Mouse (Mus musculus): ENCODE measurements around the gene Parp1. TPM values are rescaled to one million over a fixed set of nuclear protein-coding genes. Genes with fewer than 3 reads are reported as not detected.
A peak's percentile ranks its signal among the peaks of the same experiment; 100 is the strongest.
"Not testable (repeated sequence)": the region's sequence is repeated elsewhere in the genome, so short reads cannot be mapped to it uniquely, and the experiment has no call there.

Gene Parp1
- polyA plus RNA-seq, 1 experiment from 2014 or later: 278 TPM

DNA sequence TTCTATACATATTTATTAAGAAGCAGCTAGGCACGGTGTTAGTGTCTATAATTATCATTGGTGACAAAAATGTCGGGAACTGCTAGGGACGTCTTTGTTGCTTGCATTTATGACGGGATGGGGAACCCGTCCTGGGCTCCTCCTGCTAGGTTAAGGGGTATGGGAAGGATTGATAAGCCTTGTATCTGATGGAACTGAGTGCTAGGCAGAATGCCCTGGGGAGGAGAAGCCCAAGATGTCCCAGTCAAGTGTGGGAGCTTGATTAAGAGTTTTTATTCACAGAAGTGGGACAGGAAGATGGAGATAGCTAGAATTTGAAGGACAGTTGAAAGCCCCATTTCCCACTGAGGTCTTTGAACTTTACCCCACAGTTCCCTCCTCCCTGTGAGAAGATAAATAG, 1.5 kb downstream of the Parp1 start:
- H3K27ac ChIP-seq: no peak overlapping the region
- WGBS: 16% methylated on average over 5 of the region's 5 CpGs
- no peaks in the 10 kb centered on the region for H3K9me3 ChIP-seq (replicated peaks)

DNA sequence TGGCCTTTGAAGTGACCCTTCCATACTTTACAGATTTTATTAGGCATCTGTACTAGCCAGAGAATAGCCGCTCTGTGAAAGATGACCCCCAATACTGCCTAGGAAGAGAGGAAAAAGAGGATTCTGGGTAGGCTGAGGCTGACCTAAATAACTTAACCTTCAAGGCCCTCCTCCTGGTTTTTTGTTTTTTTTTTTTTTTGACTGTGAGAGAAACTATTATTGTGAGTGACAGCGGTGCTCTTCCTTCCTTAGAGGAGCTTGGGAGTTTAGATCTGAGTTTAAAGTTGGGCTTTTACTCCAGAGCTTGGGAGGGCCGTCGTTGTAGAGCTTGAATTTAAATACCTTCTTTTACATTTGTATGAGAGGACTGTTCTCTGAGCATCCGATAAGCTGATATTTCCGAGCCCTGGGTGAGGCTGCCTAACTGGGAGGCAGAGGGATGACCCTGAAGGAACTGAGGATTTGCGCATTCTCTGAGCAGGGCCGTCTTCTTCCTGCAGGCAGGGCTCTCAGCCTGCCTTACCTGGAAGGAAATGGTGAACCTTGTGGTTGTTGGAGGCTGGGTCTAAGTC, 2.4 kb downstream of the Parp1 start:
- 76% methylated on average over 8 of the region's 8 CpGs for WGBS
- H3K9me3 ChIP-seq (replicated peaks): no peaks in the 10 kb centered on the region
- H3K27ac ChIP-seq: no peak overlapping the region
- DNase-seq (ENCODE audit: low spot score): no peak
- H3K36me3 ChIP-seq: peaks cover 53% of the 10 kb centered on the region
- peak overlapping the region; percentile 86; the same call in 1 of the 2 replicates for H3K4me3 ChIP-seq
- peaks cover 18% of the 10 kb centered on the region for H3K4me1 ChIP-seq
- H3K27me3 ChIP-seq (ENCODE audit: low read depth, poor library complexity, severe bottlenecking): no peaks in the 10 kb centered on the region

More for the DNA sequence above, 1.5 kb downstream of the Parp1 start:
- H3K4me1 ChIP-seq: peaks cover 18% of the 10 kb centered on the region
- no peaks in the 10 kb centered on the region for H3K27me3 ChIP-seq (ENCODE audit: low read depth, poor library complexity, severe bottlenecking)
- H3K4me3 ChIP-seq: peak overlapping the region; percentile 86
- no peak for DNase-seq (ENCODE audit: low spot score)
- peaks cover 45% of the 10 kb centered on the region for H3K36me3 ChIP-seq

DNA sequence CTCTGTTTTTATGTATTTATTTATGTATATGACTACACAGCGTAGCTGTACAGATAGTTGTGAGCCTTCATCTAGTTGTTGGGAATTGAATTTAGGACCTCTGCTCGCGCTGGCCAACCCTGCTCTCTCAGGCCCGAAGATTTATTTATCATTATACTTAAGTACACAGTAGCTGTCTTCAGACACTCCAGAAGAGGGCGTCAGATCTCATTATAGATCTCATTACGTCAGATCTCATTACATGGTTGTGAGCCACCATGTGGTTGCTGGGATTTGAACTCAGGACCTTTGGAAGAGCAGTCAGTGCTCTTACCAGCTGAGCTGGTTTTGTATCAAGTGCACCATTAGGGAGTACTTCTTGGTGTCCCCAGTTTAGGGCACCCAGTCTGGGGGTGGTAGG, 3.0 kb downstream of the Parp1 start:
- 84% methylated on average over 6 of the region's 6 CpGs for WGBS
- not testable (repeated sequence) for H3K4me3 ChIP-seq; H3K27ac ChIP-seq; DNase-seq (ENCODE audit: low spot score); H3K9me3 ChIP-seq (replicated peaks); H3K27me3 ChIP-seq (ENCODE audit: low read depth, poor library complexity, severe bottlenecking)
- Histone ChIP-seq H3K4me1 (peaks cover 18% of the 10 kb centered on the region), H3K36me3 (peaks cover 60% of the 10 kb centered on the region)

DNA sequence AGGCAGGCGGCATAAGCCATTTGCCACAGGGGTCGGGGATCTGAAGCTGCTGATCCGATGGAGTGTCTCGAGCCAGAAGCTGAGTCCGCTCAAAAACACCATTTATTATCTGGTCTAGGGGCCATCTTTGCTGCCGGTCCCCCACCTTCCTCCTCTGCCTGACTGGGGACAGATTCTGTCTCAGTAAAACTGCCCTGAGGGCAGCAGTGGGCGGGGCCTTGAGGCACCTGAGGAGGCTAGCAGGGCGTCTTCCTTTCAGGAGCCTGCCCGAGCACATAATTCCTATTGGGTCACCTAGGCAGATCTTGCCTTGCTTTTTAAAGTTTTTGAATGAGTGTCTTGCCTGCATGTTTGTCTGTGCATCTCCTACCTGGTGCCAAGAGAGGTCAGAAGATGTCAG, 3.4 kb downstream of the Parp1 start:
- 89% methylated on average over 9 of the region's 9 CpGs for WGBS
- Histone ChIP-seq H3K27me3 (ENCODE audit: low read depth, poor library complexity, severe bottlenecking) (no peaks in the 10 kb centered on the region), H3K27ac (no peak overlapping the region), H3K36me3 (peaks cover 64% of the 10 kb centered on the region), H3K4me3 (no peak overlapping the region), H3K4me1 (peaks cover 18% of the 10 kb centered on the region), H3K9me3 (replicated peaks) (no peaks in the 10 kb centered on the region)
- DNase-seq (ENCODE audit: low spot score): no peak

DNA sequence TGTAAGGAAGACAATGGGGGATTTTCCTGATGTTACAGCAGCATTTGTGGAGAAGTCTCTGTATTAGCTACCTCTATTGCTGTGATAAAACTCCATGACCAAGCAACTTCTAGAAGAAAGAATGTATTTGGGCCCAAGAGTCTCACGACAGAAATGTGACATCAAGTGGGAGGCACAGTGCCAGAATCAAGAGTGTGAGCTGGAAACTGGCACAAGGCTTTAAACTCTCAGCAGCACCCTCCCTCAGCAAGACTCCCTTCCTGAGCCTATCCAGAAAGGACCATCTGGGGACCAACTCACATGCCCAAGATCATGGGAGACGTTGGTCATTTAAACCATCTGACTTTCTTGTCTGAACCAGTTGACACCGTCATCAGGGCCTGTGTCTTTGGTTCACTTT, 7.8 kb downstream of the Parp1 start:
- no peak overlapping the region for H3K27ac ChIP-seq
- H3K27me3 ChIP-seq (ENCODE audit: low read depth, poor library complexity, severe bottlenecking): no peaks in the 10 kb centered on the region
- WGBS: 94% methylated on average over 3 of the region's 3 CpGs
- H3K4me3 ChIP-seq: no peak overlapping the region
- H3K4me1 ChIP-seq: 0 out of 2 replicates have a peak, but pooled peaks cover 4% of the 10 kb centered on the region
- no peaks in the 10 kb centered on the region for H3K9me3 ChIP-seq (replicated peaks)
- no peak for DNase-seq (ENCODE audit: low spot score)
- H3K36me3 ChIP-seq: peaks cover 99% of the 10 kb centered on the region

DNA sequence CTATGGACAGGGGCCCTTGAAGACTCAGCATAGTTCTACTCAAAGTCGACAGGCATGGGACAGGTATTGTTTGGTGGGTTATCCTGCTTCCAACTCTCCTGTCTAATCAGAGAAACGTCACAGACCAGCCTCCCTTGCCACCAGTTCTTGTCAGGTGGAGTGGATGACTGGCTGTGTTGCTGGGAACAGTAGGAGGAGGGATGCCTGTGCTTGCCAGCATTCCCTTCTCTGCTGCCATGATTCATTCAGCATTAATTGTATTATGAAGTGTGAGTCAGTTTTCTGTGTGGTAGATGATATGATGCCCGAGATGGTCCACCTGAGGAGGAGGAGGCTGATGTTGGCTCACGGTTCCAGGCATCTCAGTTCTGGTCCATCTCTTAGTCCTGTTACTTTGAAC, 9.1 kb downstream of the Parp1 start:
- no peak overlapping the region for H3K4me3 ChIP-seq
- H3K27me3 ChIP-seq (ENCODE audit: low read depth, poor library complexity, severe bottlenecking): no peaks in the 10 kb centered on the region
- WGBS: 89% methylated on average over 4 of the region's 4 CpGs
- no peak overlapping the region for H3K27ac ChIP-seq
- H3K4me1 ChIP-seq: no peaks in the 10 kb centered on the region
- no peaks in the 10 kb centered on the region for H3K9me3 ChIP-seq (replicated peaks)
- peaks cover 99% of the 10 kb centered on the region for H3K36me3 ChIP-seq
- no peak for DNase-seq (ENCODE audit: low spot score)

DNA sequence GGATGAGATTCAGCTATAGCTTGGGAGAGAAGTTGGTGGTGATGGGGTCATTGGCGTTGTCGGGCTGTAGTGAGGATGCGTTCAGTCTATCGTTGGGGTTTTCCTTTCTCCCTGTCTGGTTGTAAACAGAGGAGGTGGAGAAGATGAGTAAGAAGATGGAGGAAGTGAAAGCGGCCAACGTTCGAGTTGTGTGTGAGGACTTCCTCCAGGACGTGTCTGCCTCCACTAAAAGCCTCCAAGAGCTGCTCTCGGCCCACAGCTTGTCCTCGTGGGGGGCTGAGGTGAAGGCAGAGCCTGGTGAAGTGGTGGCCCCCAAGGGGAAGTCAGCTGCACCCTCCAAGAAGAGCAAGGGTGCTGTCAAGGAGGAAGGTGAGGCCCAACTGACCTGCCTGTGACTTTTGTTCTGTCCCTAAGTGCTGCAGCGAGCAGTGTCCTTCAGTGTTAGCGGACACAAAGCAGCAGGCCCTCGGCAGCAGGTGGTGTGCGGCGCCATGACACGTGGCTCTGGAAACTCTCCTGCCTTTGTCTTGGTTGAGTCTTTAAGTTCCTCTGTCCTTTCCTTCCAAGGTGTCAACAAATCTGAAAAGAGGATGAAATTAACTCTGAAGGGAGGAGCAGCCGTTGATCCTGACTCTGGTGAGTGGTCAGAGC, 19.2 kb downstream of the Parp1 start:
- H3K27me3 ChIP-seq (ENCODE audit: low read depth, poor library complexity, severe bottlenecking): no peaks in the 10 kb centered on the region
- WGBS: 93% methylated on average over 17 of the region's 17 CpGs
- no peaks in the 10 kb centered on the region for H3K4me1 ChIP-seq
- H3K36me3 ChIP-seq: peaks cover 100% of the 10 kb centered on the region
- no peak for DNase-seq (ENCODE audit: low spot score)
- no peak overlapping the region for H3K4me3 ChIP-seq
- no peaks in the 10 kb centered on the region for H3K9me3 ChIP-seq (replicated peaks)
- no peak overlapping the region for H3K27ac ChIP-seq

DNA sequence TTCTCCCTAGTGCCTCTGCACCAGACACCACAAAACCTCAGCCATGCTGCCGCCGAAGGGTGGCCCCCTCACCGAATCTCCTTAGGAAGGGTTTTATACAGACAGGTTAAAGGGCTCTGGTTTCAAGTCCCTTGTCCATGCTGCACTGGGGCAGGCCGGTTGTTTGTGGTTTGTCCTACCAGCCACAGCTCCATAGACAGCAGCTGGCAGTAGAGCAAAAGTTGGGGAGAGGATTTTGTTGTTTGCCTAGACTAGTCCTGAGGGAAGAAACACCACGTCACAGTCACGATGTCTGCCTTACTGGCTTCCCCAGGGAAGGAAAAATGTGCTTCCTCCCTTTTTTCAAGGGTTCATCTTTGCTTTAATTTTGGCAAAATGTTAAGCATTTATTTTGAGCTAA, 31.9 kb downstream of the Parp1 start:
- Histone ChIP-seq H3K4me1 (no peaks in the 10 kb centered on the region), H3K27me3 (ENCODE audit: low read depth, poor library complexity, severe bottlenecking) (no peaks in the 10 kb centered on the region), H3K27ac (no peak overlapping the region), H3K9me3 (replicated peaks) (no peaks in the 10 kb centered on the region), H3K36me3 (peaks cover 99% of the 10 kb centered on the region), H3K4me3 (no peak overlapping the region)
- 92% methylated on average over 6 of the region's 6 CpGs for WGBS
- no peak for DNase-seq (ENCODE audit: low spot score)

DNA sequence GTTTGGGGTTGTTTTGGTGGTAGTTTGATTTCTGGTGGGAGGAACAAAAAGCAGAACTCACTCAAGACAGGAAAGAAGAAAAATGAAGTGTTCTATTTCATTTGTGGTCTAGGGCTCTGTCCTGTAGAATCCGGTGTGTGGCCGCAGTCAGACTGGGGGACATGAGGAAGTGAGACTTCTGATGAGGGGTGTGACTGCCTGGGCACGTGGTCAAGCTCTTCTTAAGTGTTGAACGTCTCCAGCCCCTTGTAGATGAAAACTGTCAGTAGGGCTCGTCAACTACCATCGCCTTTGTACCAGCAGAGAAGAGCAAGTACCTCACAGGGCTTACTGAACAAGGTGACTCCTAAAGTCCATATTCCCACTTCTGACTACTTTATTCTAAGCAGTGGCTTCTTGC, 33.1 kb downstream of the Parp1 start:
- Histone ChIP-seq H3K27ac (no peak overlapping the region), H3K9me3 (replicated peaks) (no peaks in the 10 kb centered on the region), H3K4me3 (no peak overlapping the region), H3K36me3 (peaks cover 91% of the 10 kb centered on the region), H3K27me3 (ENCODE audit: low read depth, poor library complexity, severe bottlenecking) (no peaks in the 10 kb centered on the region), H3K4me1 (no peaks in the 10 kb centered on the region)
- WGBS: 92% methylated on average over 6 of the region's 6 CpGs
- no peak for DNase-seq (ENCODE audit: low spot score)

DNA sequence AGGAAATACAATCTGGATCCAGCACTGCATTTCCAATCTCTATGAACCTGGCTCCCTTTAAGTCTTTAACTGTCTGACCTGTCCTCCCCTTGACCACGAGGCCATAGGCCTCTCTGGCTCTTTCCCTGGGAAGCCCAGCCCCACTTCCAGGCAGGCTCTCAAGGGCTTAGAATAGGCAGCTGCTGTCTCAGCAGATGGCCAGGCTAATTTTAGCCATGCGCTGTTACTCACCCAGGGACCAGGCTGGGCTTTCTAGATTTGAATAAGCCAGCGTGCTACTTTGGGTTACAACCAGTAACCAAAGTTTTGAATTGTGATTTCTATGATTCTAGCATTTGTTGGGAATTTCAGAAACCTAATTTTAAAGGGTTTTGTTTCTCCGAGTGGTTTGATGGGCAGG, 35.9 kb downstream of the Parp1 start:
- DNase-seq (ENCODE audit: low spot score): no peak
- Histone ChIP-seq H3K4me3 (no peak overlapping the region), H3K36me3 (peaks cover 63% of the 10 kb centered on the region), H3K27me3 (ENCODE audit: low read depth, poor library complexity, severe bottlenecking) (no peaks in the 10 kb centered on the region), H3K9me3 (replicated peaks) (no peaks in the 10 kb centered on the region), H3K27ac (no peak overlapping the region), H3K4me1 (no peaks in the 10 kb centered on the region)
- WGBS: 75% methylated on average over 4 of the region's 4 CpGs

DNA sequence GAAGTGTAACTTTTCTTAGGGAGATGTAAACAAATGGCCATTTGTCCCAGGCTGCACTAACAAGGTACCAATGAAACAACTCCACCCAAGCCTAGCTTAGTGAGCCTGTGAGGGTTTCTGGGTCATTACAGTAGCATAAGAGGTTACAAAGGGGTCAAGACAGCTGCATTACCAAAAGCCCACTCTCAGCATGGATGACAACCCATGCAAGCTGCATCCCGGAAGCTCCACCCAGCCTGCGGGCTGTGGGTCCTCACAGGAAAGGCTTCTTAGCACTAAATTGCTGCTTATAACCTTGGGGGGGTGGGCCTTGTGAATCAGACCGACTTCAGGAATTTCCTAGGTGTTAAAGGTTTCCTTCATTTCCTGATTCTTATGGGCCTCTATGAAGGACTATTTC, 37.4 kb downstream of the Parp1 start:
- H3K9me3 ChIP-seq (replicated peaks): no peaks in the 10 kb centered on the region
- no peak overlapping the region for H3K27ac ChIP-seq
- H3K4me3 ChIP-seq: no peak overlapping the region
- H3K36me3 ChIP-seq: peaks cover 48% of the 10 kb centered on the region
- 25% methylated on average over 3 of the region's 3 CpGs for WGBS
- no peaks in the 10 kb centered on the region for H3K27me3 ChIP-seq (ENCODE audit: low read depth, poor library complexity, severe bottlenecking)
- DNase-seq (ENCODE audit: low spot score): no peak
- no peaks in the 10 kb centered on the region for H3K4me1 ChIP-seq

DNA sequence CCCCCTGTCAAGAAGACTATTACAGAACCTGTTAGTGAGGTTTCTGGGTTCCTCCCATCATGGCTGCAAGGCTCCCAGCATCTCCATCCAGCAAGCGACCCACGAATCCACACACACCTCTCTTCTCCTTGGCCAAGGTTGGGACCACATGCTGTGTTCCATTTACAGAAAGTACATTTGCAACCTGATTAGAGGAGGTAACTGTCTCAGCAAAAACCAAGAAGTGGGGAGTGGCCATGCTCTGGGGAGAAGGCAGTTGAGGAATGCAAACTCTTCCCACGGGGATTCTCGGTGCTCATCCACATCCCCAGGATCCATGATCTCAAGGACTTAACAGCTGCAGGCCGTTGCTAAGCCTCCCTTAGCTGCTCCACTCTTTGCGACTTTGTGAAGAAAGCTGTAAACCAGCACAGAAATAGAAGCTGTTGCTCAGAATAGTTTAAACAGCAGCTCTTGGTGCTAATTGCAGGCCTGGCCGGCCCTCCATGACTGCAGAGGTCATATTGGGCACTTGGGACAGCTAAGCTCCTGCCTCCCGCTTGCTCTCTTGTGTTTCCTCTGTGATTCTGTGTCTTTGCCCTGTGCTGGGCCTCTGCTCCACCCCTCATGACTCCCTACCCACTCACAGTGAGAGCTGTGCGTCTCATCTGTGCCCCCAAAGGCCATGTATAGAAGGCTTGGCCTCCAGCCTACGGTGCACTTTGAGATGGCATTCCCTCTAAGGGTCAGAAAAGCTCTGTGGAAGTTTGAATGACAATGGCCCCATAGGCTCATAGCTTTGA, 38.3 kb downstream of the Parp1 start:
- peaks cover 39% of the 10 kb centered on the region for H3K36me3 ChIP-seq
- no peak overlapping the region for H3K4me3 ChIP-seq
- H3K27ac ChIP-seq: no peak overlapping the region
- DNase-seq (ENCODE audit: low spot score): no peak
- H3K4me1 ChIP-seq: no peaks in the 10 kb centered on the region
- H3K9me3 ChIP-seq (replicated peaks): 0 out of 2 replicates have a peak, but pooled peaks cover 2% of the 10 kb centered on the region
- WGBS: 77% methylated on average over 10 of the region's 10 CpGs
- H3K27me3 ChIP-seq (ENCODE audit: low read depth, poor library complexity, severe bottlenecking): no peaks in the 10 kb centered on the region

DNA sequence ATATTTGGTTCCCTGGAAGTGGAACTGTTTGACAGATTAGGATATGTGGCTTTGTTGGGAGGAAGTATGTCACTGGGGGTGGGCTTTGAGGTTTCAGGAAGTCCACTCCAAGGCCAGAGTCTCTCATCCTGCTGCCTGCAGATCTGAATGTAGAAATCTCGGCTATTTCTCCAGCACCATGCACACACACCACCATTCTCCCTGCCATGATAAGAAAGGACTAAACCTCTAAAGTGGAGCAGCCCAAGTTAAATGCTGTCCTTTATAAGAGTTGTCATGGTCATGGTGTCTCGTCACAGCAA, 38.8 kb downstream of the Parp1 start:
- H3K4me3 ChIP-seq: no peak overlapping the region
- no peak for DNase-seq (ENCODE audit: low spot score)
- no peaks in the 10 kb centered on the region for H3K27me3 ChIP-seq (ENCODE audit: low read depth, poor library complexity, severe bottlenecking)
- no peaks in the 10 kb centered on the region for H3K4me1 ChIP-seq
- no peak overlapping the region for H3K27ac ChIP-seq
- 0 out of 2 replicates have a peak, but pooled peaks cover 2% of the 10 kb centered on the region for H3K9me3 ChIP-seq (replicated peaks)
- H3K36me3 ChIP-seq: peaks cover 33% of the 10 kb centered on the region
- WGBS: 89% methylated on average over 2 of the region's 2 CpGs

Data from limb, embryonic 10.5 days (tissue).